7 mouse cellular contexts compared by ENCODE assay signal in genomic region chr4:58942942-58943341, GRCm38 (mm10). TPM values are rescaled to one million over a fixed set of nuclear protein-coding genes. Genes with fewer than 3 reads are reported as not detected.
DNase-seq lines count a peak whose midpoint lies in the region; ATAC-seq and TF ChIP-seq lines count a peak whose summit lies in the region.

No protein-coding gene starts in this region.

- H3K27me3 ChIP-seq in lung, embryonic 16.5 days (ENCODE audit: control insufficient read depth, insufficient read depth, low read depth, low read length): no peaks in the 10 kb centered on the region
- no peaks in the 10 kb centered on the region for H3K27me3 ChIP-seq in forebrain, embryonic 15.5 days
- no peaks in the 10 kb centered on the region for H3K27me3 ChIP-seq in limb, embryonic 14.5 days (ENCODE audit: control insufficient read depth, insufficient read depth, low read length)
- no peaks in the 10 kb centered on the region for H3K27me3 ChIP-seq in stomach, embryonic 14.5 days (ENCODE audit: control insufficient read depth, insufficient read depth, low read length)

- ATAC-seq in lung, embryonic 16.5 days (ENCODE audit: low read depth): 0 out of 2 replicates have a peak, but pooled peaks have one; percentile 2
- ATAC-seq in forebrain, embryonic 15.5 days (replicated peaks): peak; percentile 18; the same call in 1 of the 2 replicates
- peak; percentile 10; the same call in 1 of the 2 replicates for ATAC-seq in limb, embryonic 14.5 days (ENCODE audit: low FRiP score, low read depth)
- no peak for ATAC-seq in stomach, embryonic 14.5 days (ENCODE audit: insufficient number of reproducible peaks, insufficient read depth, low FRiP score, low read depth)

- H3K4me3 ChIP-seq in lung, embryonic 16.5 days (ENCODE audit: low read length): peak overlapping the region; percentile 79
- H3K4me3 ChIP-seq in forebrain, embryonic 15.5 days: peak overlapping the region; percentile 59
- peak overlapping the region; percentile 69 for H3K4me3 ChIP-seq in limb, embryonic 14.5 days (replicated peaks; ENCODE audit: low read length)
- H3K4me3 ChIP-seq in stomach, embryonic 14.5 days (ENCODE audit: low read depth, low read length): peak overlapping the region; percentile 66

- no peak for DNase-seq in lung, postnatal 36 days
- DNase-seq in limb, embryonic 14.5 days (ENCODE audit: low spot score): no peak
- DNase-seq in layer of hippocampus, adult 18-20 months (ENCODE audit: low spot score in 2 of 2): no peak
- DNase-seq in thymus, postnatal 4 days: no peak

- no peaks in the 10 kb centered on the region; the same call in 1 of the 2 replicates for H3K4me1 ChIP-seq in lung, embryonic 16.5 days (replicated peaks; ENCODE audit: control insufficient read depth, insufficient read depth, low read length)
- H3K4me1 ChIP-seq in forebrain, embryonic 15.5 days: peaks cover 10% of the 10 kb centered on the region
- peaks cover 7% of the 10 kb centered on the region for H3K4me1 ChIP-seq in limb, embryonic 14.5 days (ENCODE audit: control insufficient read depth, insufficient read depth, low read length)
- peaks cover 5% of the 10 kb centered on the region; the same call in 1 of the 2 replicates for H3K4me1 ChIP-seq in stomach, embryonic 14.5 days (ENCODE audit: control insufficient read depth, insufficient read depth, low read length)

- H3K9ac ChIP-seq in lung, embryonic 16.5 days (ENCODE audit: low read length): peak overlapping the region; percentile 73
- H3K9ac ChIP-seq in forebrain, embryonic 15.5 days (replicated peaks): peak overlapping the region; percentile 63
- peak overlapping the region; percentile 64 for H3K9ac ChIP-seq in limb, embryonic 14.5 days (ENCODE audit: low read depth, low read length, severe bottlenecking)
- peak overlapping the region; percentile 45 for H3K9ac ChIP-seq in stomach, embryonic 14.5 days (replicated peaks; ENCODE audit: low read depth, low read length)

- H3K36me3 ChIP-seq in lung, embryonic 16.5 days (ENCODE audit: control insufficient read depth, insufficient read depth, low read length): no peaks in the 10 kb centered on the region
- no peaks in the 10 kb centered on the region for H3K36me3 ChIP-seq in forebrain, embryonic 15.5 days
- H3K36me3 ChIP-seq in limb, embryonic 14.5 days (ENCODE audit: control insufficient read depth, insufficient read depth, low read length): no peaks in the 10 kb centered on the region; the same call in 1 of the 2 replicates
- no peaks in the 10 kb centered on the region; the same call in 1 of the 2 replicates for H3K36me3 ChIP-seq in stomach, embryonic 14.5 days (ENCODE audit: control insufficient read depth, insufficient read depth, low read length)

- TF ChIP-seq POLR2A in limb, embryonic 14.5 days (IDR thresholded peaks at IDR 0.05; ENCODE audit: borderline replicate concordance, extremely low read depth, insufficient read depth, insufficient read length): no peak

- no peaks in the 10 kb centered on the region for H3K9me3 ChIP-seq in lung, embryonic 16.5 days (ENCODE audit: control insufficient read depth, low read length)
- H3K9me3 ChIP-seq in forebrain, embryonic 15.5 days: no peaks in the 10 kb centered on the region
- H3K9me3 ChIP-seq in limb, embryonic 14.5 days (ENCODE audit: control insufficient read depth, low read length): no peaks in the 10 kb centered on the region
- no peaks in the 10 kb centered on the region for H3K9me3 ChIP-seq in stomach, embryonic 14.5 days (ENCODE audit: control insufficient read depth, low read depth, low read length)

- H3K27ac ChIP-seq in lung, embryonic 16.5 days (ENCODE audit: low read length): no peak overlapping the region
- no peak overlapping the region for H3K27ac ChIP-seq in forebrain, embryonic 15.5 days (replicated peaks)
- H3K27ac ChIP-seq in limb, embryonic 14.5 days (replicated peaks; ENCODE audit: low read depth, low read length): no peak overlapping the region
- no peak overlapping the region for H3K27ac ChIP-seq in stomach, embryonic 14.5 days (ENCODE audit: low read length)

- H3K4me2 ChIP-seq in lung, embryonic 16.5 days (ENCODE audit: low read depth, low read length): peak overlapping the region; percentile 93
- H3K4me2 ChIP-seq in forebrain, embryonic 15.5 days (replicated peaks): peak overlapping the region; percentile 63
- peak overlapping the region; percentile 71 for H3K4me2 ChIP-seq in limb, embryonic 14.5 days (replicated peaks; ENCODE audit: low read depth, low read length, severe bottlenecking)
- peak overlapping the region; percentile 88 for H3K4me2 ChIP-seq in stomach, embryonic 14.5 days (replicated peaks; ENCODE audit: low read depth, low read length)

- 77% methylated on average over 4 of the region's 4 CpGs for WGBS in lung, embryonic 16.5 days
- WGBS in forebrain, embryonic 15.5 days: 80% methylated on average over 4 of the region's 4 CpGs
- WGBS in limb, embryonic 14.5 days: 77% methylated on average over 4 of the region's 4 CpGs
- 83% methylated on average over 4 of the region's 4 CpGs for WGBS in stomach, embryonic 14.5 days

RNA-seq across cellular contexts. Expression of gene Zkscan16, which starts 0.5 kb away (rescaled TPM):
- 0.16 and 0.30 TPM in 2 replicates for polyA plus RNA-seq in lung, embryonic 16.5 days (2015; fragmentation: Nextera tagmentation; extraction: Ambion mirVana)
- polyA plus RNA-seq in forebrain, embryonic 15.5 days (2015; fragmentation: Nextera tagmentation; extraction: Ambion mirVana): 0.73 and 0.99 TPM in 2 replicates
- polyA plus RNA-seq in limb, embryonic 14.5 days (2012; rRNA removed): 1.8 and 2.5 TPM in 2 replicates
- polyA plus RNA-seq in limb, embryonic 14.5 days (2014; fragmentation: Nextera tagmentation; extraction: Ambion mirVana): 0.91 and 1.5 TPM in 2 replicates
- 0.68 and 1.2 TPM in 2 replicates for polyA plus RNA-seq in stomach, embryonic 14.5 days (2014; fragmentation: Nextera tagmentation; extraction: Ambion mirVana)
- total RNA-seq in layer of hippocampus, adult 18-20 months (2021): 10 to 100 TPM; 55.5 to 58.4 TPM

RNA-seq across cellular contexts. Expression of gene Ecpas, which starts 30.4 kb away (rescaled TPM):
- 24.9 and 26.1 TPM in 2 replicates for polyA plus RNA-seq in lung, embryonic 16.5 days (2015; fragmentation: Nextera tagmentation; extraction: Ambion mirVana)
- 31.0 and 31.6 TPM in 2 replicates for polyA plus RNA-seq in forebrain, embryonic 15.5 days (2015; fragmentation: Nextera tagmentation; extraction: Ambion mirVana)
- 21.4 and 25.7 TPM in 2 replicates for polyA plus RNA-seq in limb, embryonic 14.5 days (2012; rRNA removed)
- 41.9 and 46.9 TPM in 2 replicates for polyA plus RNA-seq in limb, embryonic 14.5 days (2014; fragmentation: Nextera tagmentation; extraction: Ambion mirVana)
- polyA plus RNA-seq in stomach, embryonic 14.5 days (2014; fragmentation: Nextera tagmentation; extraction: Ambion mirVana): 41.0 and 47.7 TPM in 2 replicates
- total RNA-seq in layer of hippocampus, adult 18-20 months (2021): 100 to 1,000 TPM; 119 to 120 TPM

RNA-seq across cellular contexts. Expression of gene Ptgr1, which starts 44.0 kb away (rescaled TPM):
- polyA plus RNA-seq in lung, embryonic 16.5 days (2015; fragmentation: Nextera tagmentation; extraction: Ambion mirVana): 43.5 and 46.9 TPM in 2 replicates
- polyA plus RNA-seq in forebrain, embryonic 15.5 days (2015; fragmentation: Nextera tagmentation; extraction: Ambion mirVana): 4.0 and 4.2 TPM in 2 replicates
- 12.8 and 19.2 TPM in 2 replicates for polyA plus RNA-seq in limb, embryonic 14.5 days (2012; rRNA removed)
- 32.5 and 34.7 TPM in 2 replicates for polyA plus RNA-seq in limb, embryonic 14.5 days (2014; fragmentation: Nextera tagmentation; extraction: Ambion mirVana)
- 63.4 and 67.3 TPM in 2 replicates for polyA plus RNA-seq in stomach, embryonic 14.5 days (2014; fragmentation: Nextera tagmentation; extraction: Ambion mirVana)
- 1 to 10 TPM; 2.6 to 3.2 TPM for total RNA-seq in layer of hippocampus, adult 18-20 months (2021)

RNA-seq across cellular contexts. Expression of gene Dnajc25, which starts 51.9 kb away (rescaled TPM):
- 7.5 and 14.4 TPM in 2 replicates for polyA plus RNA-seq in lung, embryonic 16.5 days (2015; fragmentation: Nextera tagmentation; extraction: Ambion mirVana)
- 3.3 and 5.1 TPM in 2 replicates for polyA plus RNA-seq in forebrain, embryonic 15.5 days (2015; fragmentation: Nextera tagmentation; extraction: Ambion mirVana)
- 10.1 and 10.7 TPM in 2 replicates for polyA plus RNA-seq in limb, embryonic 14.5 days (2012; rRNA removed)
- polyA plus RNA-seq in limb, embryonic 14.5 days (2014; fragmentation: Nextera tagmentation; extraction: Ambion mirVana): 18.3 and 20.8 TPM in 2 replicates
- polyA plus RNA-seq in stomach, embryonic 14.5 days (2014; fragmentation: Nextera tagmentation; extraction: Ambion mirVana): 14.4 and 16.9 TPM in 2 replicates
- 1 to 10 TPM; 3.4 to 4.8 TPM for total RNA-seq in layer of hippocampus, adult 18-20 months (2021)
